Mouse (Mus musculus) mesoderm, embryonic 11.5 days (tissue): Measurements from ENCODE around the gene Jade3.
"Not testable (repeated sequence)": the region's sequence is repeated elsewhere in the genome, so short reads cannot be mapped to it uniquely, and the experiment has no call there.

ENCODE experiments used
- DNase-seq: peaks from one replicate; pipeline ENCODE4 v3.0.0-alpha.2; 2012; ENCODE audit warnings: low read depth, low spot score

The Jade3 gene

GRCm38 (mm10) chrX:20425140-20425838 is at the start of gene Jade3:
Gene Jade3, plus strand, starts transcription at chrX:20425688.
- peak; percentile 85 for DNase-seq

DNA sequence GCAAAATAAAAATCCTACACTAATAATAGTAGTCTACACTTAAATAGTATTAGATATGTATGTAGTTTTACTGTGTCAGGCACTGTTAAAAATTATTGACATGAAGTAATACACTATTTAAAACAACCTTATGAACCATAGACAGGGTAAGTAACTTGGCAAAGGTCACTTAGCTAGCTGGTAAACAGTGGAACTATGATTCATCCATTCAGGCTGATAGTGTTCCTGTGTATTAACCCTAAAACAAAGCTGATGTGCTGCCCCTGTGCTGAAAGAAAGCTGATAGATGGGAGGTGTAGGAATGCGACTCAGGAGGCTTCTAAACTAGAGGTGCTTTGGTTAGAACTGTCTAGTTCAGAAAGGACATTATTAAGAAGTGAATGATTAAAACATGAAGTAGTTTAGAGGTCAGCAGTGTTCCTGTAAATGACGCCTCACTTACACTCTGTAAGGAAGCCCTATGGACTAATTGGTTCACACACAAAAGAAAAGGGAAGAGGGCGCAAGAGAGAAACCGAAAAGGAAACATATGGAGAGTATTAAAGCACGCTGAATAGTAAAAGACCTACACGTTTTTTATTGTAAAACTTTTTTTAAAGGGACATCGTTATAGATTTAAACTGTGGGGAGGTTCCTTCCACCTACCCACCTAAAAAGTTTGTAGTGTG is 46.0 kb upstream of the Jade3 start:
- no peak for DNase-seq

DNA sequence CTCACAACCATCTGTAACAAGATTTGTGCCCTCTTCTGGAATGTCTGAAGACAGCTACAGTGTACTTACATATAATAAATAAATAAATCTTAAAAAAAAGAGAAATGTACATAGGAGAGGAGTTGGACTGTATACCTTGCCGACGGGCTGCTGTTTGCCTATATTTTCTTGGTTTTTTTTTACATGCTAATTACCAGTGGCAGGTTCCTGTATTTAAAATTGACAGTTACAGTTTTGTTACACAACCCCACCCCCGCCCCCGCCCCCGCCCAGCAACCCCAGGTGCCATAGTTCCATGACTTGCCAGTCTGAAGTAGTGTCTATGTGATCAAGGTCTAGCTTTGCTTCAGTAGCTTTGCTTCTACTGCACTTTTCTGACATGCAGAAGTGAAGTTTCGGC is 43.2 kb upstream of the Jade3 start:
- DNase-seq = no peak

DNA sequence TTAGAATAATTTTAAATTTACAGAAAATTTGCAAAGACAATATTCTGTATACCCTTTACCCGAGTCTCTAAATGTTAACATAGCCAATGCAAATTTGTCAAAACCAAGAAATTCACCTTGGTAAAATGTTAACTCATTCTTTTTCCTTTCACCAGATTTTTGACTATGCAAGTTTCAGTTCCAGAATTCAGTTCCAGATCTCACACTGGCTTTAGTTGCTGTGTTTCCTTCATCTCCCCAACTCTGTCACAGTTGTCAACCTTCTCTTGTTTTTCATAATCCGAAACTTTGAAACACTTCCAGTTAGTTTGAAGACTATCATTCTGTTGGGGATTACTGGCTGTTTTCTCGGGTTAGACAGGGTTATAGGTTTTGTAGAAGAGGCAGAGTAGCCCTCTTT is 38.5 kb upstream of the Jade3 start:
- no peak for DNase-seq

GRCm38 (mm10) chrX:20391964-20392363 is 33.5 kb upstream of the Jade3 start:
- not testable (repeated sequence) for DNase-seq

- no peak for DNase-seq
These were observed 32.5 kb upstream of the Jade3 start for GRCm38 (mm10) chrX:20392942-20393341.

GRCm38 (mm10) chrX:20404068-20404467 is 21.4 kb upstream of the Jade3 start:
- DNase-seq = peak; percentile 6

DNA sequence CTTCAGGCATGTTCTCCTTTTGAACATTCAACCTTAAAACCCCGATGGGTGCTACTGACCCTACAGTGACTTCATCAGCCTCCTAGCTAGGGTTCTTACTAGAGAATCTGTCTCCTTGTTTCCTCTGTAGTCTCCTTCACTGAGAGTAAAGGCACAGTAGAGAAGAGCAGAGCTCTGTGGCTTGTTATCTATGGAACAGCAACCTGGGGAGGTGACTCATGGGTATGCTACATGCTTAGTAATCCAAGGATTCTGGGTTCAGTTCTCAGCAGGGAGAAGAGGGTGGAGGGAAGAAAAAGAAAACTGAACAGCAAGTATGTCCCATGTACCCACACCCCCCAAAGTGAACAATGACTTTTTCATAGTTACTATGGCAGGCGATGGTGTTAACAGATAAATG is 18.6 kb upstream of the Jade3 start:
- DNase-seq = no peak

GRCm38 (mm10) chrX:20407676-20408075 is 17.8 kb upstream of the Jade3 start:
- no peak for DNase-seq

DNA sequence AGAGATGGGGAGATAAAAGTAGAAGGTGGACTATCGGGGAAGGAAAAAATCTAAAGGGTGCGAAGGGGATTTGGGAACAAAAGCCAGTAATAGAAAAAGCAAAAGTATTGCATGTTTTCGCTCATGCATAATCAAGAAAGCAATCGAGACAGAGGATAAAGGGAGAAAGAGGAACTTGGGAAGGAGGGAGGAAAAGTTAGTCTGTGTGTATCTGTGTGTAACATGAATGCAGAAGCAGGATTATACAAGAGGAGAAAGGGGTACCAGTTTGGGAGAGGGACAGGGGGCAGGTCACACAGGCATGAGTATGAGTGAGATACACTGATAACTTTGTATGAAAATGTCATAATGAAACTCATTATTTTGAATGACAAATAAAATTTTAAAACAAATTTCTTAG is 14.1 kb upstream of the Jade3 start:
- no peak for DNase-seq

- no peak for DNase-seq
These were observed 13.3 kb upstream of the Jade3 start for GRCm38 (mm10) chrX:20412221-20412620.

GRCm38 (mm10) chrX:20414885-20415622 is 10.4 kb upstream of the Jade3 start:
- DNase-seq = no peak

DNA sequence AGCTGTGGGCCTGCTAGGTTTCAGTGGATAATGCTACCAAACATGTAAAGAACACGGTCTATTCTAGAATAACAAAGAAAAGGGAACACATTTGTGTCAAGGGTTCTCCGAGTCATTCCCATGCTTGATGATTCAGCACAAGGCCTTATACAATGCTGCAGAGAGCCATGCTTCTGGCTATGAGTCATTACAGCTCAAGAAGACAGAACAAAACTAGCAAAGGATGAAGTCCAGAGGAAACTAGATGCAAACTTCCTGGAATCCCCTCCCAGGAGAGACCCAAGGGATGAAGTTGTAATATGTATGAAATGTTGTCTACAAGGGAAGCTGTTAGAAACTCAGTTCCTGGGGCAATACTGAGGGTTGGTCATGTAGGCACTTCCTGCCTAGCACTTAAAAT is 7.0 kb upstream of the Jade3 start:
- no peak for DNase-seq

DNA sequence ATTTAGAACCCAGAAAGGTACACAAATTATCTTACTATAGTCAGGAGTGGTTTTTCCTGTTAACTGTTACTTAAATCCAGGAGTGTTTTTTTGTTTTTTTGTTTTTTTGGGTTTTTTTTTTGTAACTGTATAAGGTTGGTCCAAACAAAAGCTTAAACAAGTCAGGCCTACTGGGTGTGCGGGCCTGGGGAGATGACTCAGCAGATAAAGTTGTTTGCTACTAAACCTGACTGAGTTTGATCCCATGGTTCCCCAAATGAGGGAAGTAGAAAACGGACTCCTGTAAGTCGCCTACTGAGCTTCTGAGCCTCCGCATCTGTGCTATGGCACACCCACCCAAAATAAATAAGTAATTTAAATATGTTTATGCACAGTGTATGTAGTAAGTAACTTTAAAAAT is 6.0 kb upstream of the Jade3 start:
- DNase-seq = no peak

GRCm38 (mm10) chrX:20425839-20426449 is 456 bp downstream of the Jade3 start:
- peak; percentile 17 for DNase-seq

GRCm38 (mm10) chrX:20483213-20483612 is 57.7 kb downstream of the Jade3 start:
- DNase-seq = no peak

DNA sequence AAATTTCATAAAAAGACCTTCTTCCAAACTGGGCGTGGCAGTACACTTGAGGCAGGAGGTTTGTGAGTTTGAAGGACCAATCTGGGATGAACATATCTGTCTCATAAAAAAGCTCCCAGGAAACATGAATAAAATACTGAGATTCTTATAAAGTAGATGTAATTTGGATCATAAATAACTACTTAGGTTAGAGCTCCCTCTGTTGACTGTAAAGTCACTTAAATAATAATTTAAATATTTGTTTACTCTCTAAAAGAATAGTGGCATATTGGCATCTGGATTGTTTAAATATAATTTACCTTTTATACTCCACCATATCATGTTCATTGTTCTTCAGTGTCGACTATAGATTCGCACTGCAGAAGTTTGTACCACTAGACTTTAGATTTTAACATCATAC is 72.2 kb downstream of the Jade3 start:
- DNase-seq = no peak

- no peak for DNase-seq
These were observed 94.9 kb downstream of the Jade3 start for GRCm38 (mm10) chrX:20520290-20520939.

GRCm38 (mm10) chrX:20521578-20521977 is 96.1 kb downstream of the Jade3 start:
- DNase-seq = no peak

GRCm38 (mm10) chrX:20532621-20533020 is 107.1 kb downstream of the Jade3 start:
- DNase-seq = no peak

DNA sequence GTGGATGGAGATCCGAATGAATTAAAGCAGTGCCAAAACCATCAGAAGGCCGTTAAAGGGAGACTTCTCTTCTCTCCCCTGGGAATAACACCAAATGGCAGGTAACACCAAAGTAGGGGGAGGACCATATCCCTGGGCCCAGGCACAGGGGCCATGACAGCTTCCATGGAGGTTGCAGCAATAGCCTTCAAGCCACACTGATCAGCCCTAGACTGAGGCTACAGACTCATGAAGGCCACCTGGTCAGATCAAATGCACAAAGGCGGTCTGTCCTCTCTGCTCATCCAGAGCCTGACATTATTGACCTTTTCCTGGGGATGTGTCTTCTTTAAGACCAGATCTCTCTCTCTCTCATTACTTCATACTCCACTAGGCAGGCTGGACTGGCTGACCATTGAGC is 118.4 kb downstream of the Jade3 start:
- DNase-seq = no peak

- no peak for DNase-seq
These were observed 122.1 kb downstream of the Jade3 start for GRCm38 (mm10) chrX:20547609-20548008.
